Mouse (Mus musculus) cerebellum, adult 2 months (tissue): ENCODE measurements around the gene Tesc. TPM values are rescaled to one million over a fixed set of nuclear protein-coding genes. Genes with fewer than 3 reads are reported as not detected.

Experiments used
- DNase-seq, 2 experiments: peaks; one replicate each; pipeline ENCODE4 v3.0.0; 2021
- H3K27ac ChIP-seq: fragments of 200-500 bp; 2 replicates; pipeline ENCODE4 v1.5.1; 2012; ENCODE audit warnings: low read length, control low read depth, inconsistent platforms; ENCODE audit not compliant: insufficient read depth
- H3K27me3 ChIP-seq: fragments of 200-500 bp; 2 replicates; pipeline ENCODE4 v1.6.1; 2012; ENCODE audit warnings: inconsistent platforms, mild to moderate bottlenecking, low read length, moderate library complexity; ENCODE audit not compliant: control insufficient read depth, insufficient read depth
- H3K4me1 ChIP-seq: fragments of 200-500 bp; 2 replicates; pipeline ENCODE4 v1.6.1; 2011; ENCODE audit warnings: low read length; ENCODE audit not compliant: control insufficient read depth, insufficient read depth
- H3K4me3 ChIP-seq: fragments of 200-500 bp; replicated peaks from 2 replicates; pipeline ENCODE3; 2011; ENCODE audit warnings: mild to moderate bottlenecking, low read depth, low read length, control low read depth; ENCODE audit not compliant: insufficient read depth
- CTCF ChIP-seq: fragments of 200-500 bp; IDR thresholded peaks from 2 replicates; pipeline ENCODE4 v1.5.1; 2011; ENCODE audit warnings: low read depth, mild to moderate bottlenecking, control low read depth, low read length, moderate library complexity, borderline replicate concordance; ENCODE audit not compliant: insufficient read depth
- POLR2A ChIP-seq: fragments of 200-500 bp; IDR thresholded peaks from 2 replicates; pipeline ENCODE4 v1.6.1; 2011; ENCODE audit warnings: low read length, control low read depth, borderline replicate concordance; ENCODE audit not compliant: insufficient read depth
- WGBS: fragments of 180-500 bp; shearing (Covaris S2); methylation state at CpG from one replicate; pipeline ENCODE4 v1.1.7; 2018; 5-methylcytosine and 5-hydroxymethylcytosine counted together
- polyA plus RNA-seq: library from polyadenylated mRNA; depleted of rRNA; stranded (reverse); fragments of >200 nt; gene quantifications from 2 replicates; pipeline ENCODE4 v1.2.3, GENCODE M21; 2012

The Tesc gene
- polyA plus RNA-seq, 1 experiment, result 95.4 TPM

GRCm38 (mm10) chr5:118037798-118038484 lies 10.4 kb downstream of the Tesc start:
- no peak overlapping the region for H3K4me3 ChIP-seq
- H3K27ac ChIP-seq, result peak overlapping the region; percentile 67
- peak; percentile 84 to 89 for DNase-seq
- H3K4me1 ChIP-seq, result peaks cover 48% of the 10 kb centered on the region
- WGBS, result 3% methylated on average over 10 of the region's 10 CpGs
- no peak for TF ChIP-seq POLR2A
- TF ChIP-seq CTCF, result no peak
- no peaks in the 10 kb centered on the region for H3K27me3 ChIP-seq

GRCm38 (mm10) chr5:118039241-118039668 lies 11.7 kb downstream of the Tesc start:
- Histone ChIP-seq H3K27me3 (no peaks in the 10 kb centered on the region), H3K4me3 (no peak overlapping the region), H3K27ac (peak overlapping the region; percentile 90), H3K4me1 (peaks cover 39% of the 10 kb centered on the region)
- peak; percentile 54 to 57 for DNase-seq
- TF ChIP-seq POLR2A (no peak), CTCF (no peak)
- 14% methylated on average over 12 of the region's 12 CpGs for WGBS

GRCm38 (mm10) chr5:118042599-118042998 lies 15.1 kb downstream of the Tesc start:
- Histone ChIP-seq H3K27ac (peak overlapping the region; percentile 95), H3K4me3 (no peak overlapping the region), H3K4me1 (peaks cover 41% of the 10 kb centered on the region), H3K27me3 (no peaks in the 10 kb centered on the region)
- whole genome bisulfite sequencing, result 10% methylated on average over 6 of the region's 6 CpGs
- no peak for TF ChIP-seq CTCF
- no peak for TF ChIP-seq POLR2A
- peak; percentile 91 to 96 for DNase-seq

- TF ChIP-seq CTCF, result no peak
- no peak for TF ChIP-seq POLR2A
- DNase-seq, result no peak
- peak overlapping the region; percentile 63 for H3K27ac ChIP-seq
- H3K4me1 ChIP-seq, result peaks cover 45% of the 10 kb centered on the region
- WGBS, result 83% methylated on average over 4 of the region's 4 CpGs
- H3K27me3 ChIP-seq, result no peaks in the 10 kb centered on the region
- no peak overlapping the region for H3K4me3 ChIP-seq
Observed at GRCm38 (mm10) chr5:118043761-118044160, 16.2 kb downstream of the Tesc start.

GRCm38 (mm10) chr5:118044907-118045306 lies 17.4 kb downstream of the Tesc start:
- WGBS, result 9% methylated on average over 6 of the region's 6 CpGs
- peak; percentile 86 to 90 for DNase-seq

GRCm38 (mm10) chr5:118045385-118045784 lies 17.8 kb downstream of the Tesc start:
- H3K4me3 ChIP-seq, result no peak overlapping the region
- H3K4me1 ChIP-seq, result peaks cover 40% of the 10 kb centered on the region
- TF ChIP-seq CTCF, result no peak
- no peak for TF ChIP-seq POLR2A
- WGBS, result 86% methylated on average over 9 of the region's 9 CpGs
- H3K27me3 ChIP-seq, result no peaks in the 10 kb centered on the region
- peak overlapping the region; percentile 61; the same call in 1 of the 2 replicates for H3K27ac ChIP-seq
- DNase-seq, result no peak

More at GRCm38 (mm10) chr5:118044907-118045306, 17.4 kb downstream of the Tesc start:
- no peaks in the 10 kb centered on the region for H3K27me3 ChIP-seq
- H3K4me3 ChIP-seq, result no peak overlapping the region
- TF ChIP-seq POLR2A, result no peak
- 0 out of 2 replicates have a peak, but pooled peaks have one; percentile 3 for TF ChIP-seq CTCF
- peaks cover 40% of the 10 kb centered on the region for H3K4me1 ChIP-seq
- peak overlapping the region; percentile 63 for H3K27ac ChIP-seq

- WGBS, result 77% methylated on average over 14 of the region's 14 CpGs
- DNase-seq, result no peak
Observed at GRCm38 (mm10) chr5:118047091-118047757, 19.7 kb downstream of the Tesc start.

GRCm38 (mm10) chr5:118048412-118048811 lies 20.9 kb downstream of the Tesc start:
- Histone ChIP-seq H3K27ac (no peak overlapping the region), H3K4me1 (peaks cover 45% of the 10 kb centered on the region), H3K4me3 (no peak overlapping the region), H3K27me3 (no peaks in the 10 kb centered on the region)
- no peak for TF ChIP-seq POLR2A
- no peak for TF ChIP-seq CTCF
- DNase-seq, result no peak
- 84% methylated on average over 4 of the region's 4 CpGs for WGBS

More at GRCm38 (mm10) chr5:118047091-118047757, 19.7 kb downstream of the Tesc start:
- no peak overlapping the region for H3K27ac ChIP-seq
- no peaks in the 10 kb centered on the region for H3K27me3 ChIP-seq
- H3K4me3 ChIP-seq, result no peak overlapping the region
- TF ChIP-seq CTCF (no peak), POLR2A (no peak)
- peaks cover 48% of the 10 kb centered on the region for H3K4me1 ChIP-seq
